Mouse (Mus musculus) embryonic facial prominence, embryonic 10.5 days (tissue): Measurements from ENCODE around the gene Nbr1. TPM values are rescaled to one million over a fixed set of nuclear protein-coding genes. Genes with fewer than 3 reads are reported as not detected.
A peak's percentile ranks its signal among the peaks of the same experiment; 100 is the strongest.
"Not testable (repeated sequence)": the region's sequence is repeated elsewhere in the genome, so short reads cannot be mapped to it uniquely, and the experiment has no call there.

Experiments
- DNase-seq: peaks from one replicate; pipeline ENCODE4 v3.0.0-alpha.2; 2017; ENCODE audit warnings: low spot score
- H3K27ac ChIP-seq: fragments of 300-500 bp; sonication (generic); replicated peaks from 2 replicates; pipeline ENCODE4 v1.5.1; 2016; ENCODE audit warnings: mild to moderate bottlenecking
- H3K27me3 ChIP-seq: fragments of 300-500 bp; sonication (generic); replicated peaks from 2 replicates; pipeline ENCODE4 v1.6.1; 2016; ENCODE audit warnings: low read depth, mild to moderate bottlenecking; ENCODE audit not compliant: poor library complexity, severe bottlenecking
- H3K36me3 ChIP-seq: fragments of 300-500 bp; sonication (generic); replicated peaks from 2 replicates; pipeline ENCODE4 v1.6.1; 2016; ENCODE audit warnings: mild to moderate bottlenecking, moderate library complexity
- H3K4me1 ChIP-seq: fragments of 300-500 bp; sonication (generic); 2 replicates; pipeline ENCODE4 v1.6.1; 2016
- H3K4me3 ChIP-seq: fragments of 300-500 bp; sonication (generic); 2 replicates; pipeline ENCODE4 v1.5.1; 2016; ENCODE audit warnings: mild to moderate bottlenecking, moderate library complexity
- H3K9me3 ChIP-seq: fragments of 300-500 bp; sonication (generic); 2 replicates; pipeline ENCODE4 v1.6.1; 2016; ENCODE audit warnings: mild to moderate bottlenecking
- WGBS: fragments of 180-500 bp; shearing (Covaris S2); methylation state at CpG from one replicate; pipeline ENCODE4 v1.1.7; 2016; 5-methylcytosine and 5-hydroxymethylcytosine counted together
- polyA plus RNA-seq: library from polyadenylated mRNA; unstranded; fragments of >200 nt; fragmentation: Nextera tagmentation; extraction: Ambion mirVana; gene quantifications from 2 replicates; pipeline ENCODE4 v1.2.1, GENCODE M21; 2016

The Nbr1 gene
- polyA plus RNA-seq, 1 experiment from 2014 or later: 70.0 TPM

DNA sequence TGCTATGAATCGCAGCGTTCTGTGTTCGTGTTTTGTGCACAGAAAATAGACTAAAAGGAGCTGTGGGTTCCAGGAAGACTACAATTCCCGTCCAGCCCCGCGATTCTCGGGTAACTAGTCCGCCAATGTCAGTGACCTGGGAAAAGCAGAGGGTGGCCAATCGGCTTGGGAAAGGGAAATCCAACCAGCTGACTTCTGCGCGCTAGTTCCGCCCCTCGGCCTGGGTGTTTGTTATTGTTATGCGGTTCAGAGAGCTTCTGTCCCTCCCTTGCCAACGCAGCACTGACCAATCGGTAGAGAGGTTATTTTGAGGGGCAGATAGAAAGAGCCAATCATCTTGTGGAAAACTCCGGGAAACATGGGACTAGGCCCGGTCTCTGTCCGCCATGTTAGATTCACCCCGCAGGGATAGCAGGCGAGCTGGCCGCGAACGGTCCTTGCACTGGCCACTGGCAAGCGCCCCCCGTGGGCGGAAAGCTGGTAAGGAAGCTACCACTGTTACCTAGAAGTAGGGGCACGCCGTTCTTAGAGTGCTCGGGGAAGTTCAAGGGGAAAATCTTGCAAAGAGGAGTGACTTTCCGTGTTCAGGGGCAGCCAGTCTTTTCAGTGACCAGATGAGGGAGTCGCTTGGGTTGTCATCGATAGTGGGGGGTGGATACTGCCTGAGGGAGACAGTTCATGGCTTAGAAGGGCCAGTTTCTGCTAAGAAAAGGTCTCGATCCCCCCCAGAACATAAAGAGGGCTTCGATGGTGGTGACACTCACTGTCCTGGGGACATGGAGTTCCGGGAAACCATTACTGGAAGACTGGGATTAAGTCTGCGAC, 739 bp downstream of the Nbr1 start:
- peak overlapping the region; percentile 98 for H3K27ac ChIP-seq
- H3K36me3 ChIP-seq: peaks cover 52% of the 10 kb centered on the region
- DNase-seq: peak; percentile 97
- no peaks in the 10 kb centered on the region for H3K27me3 ChIP-seq
- under 1% methylated on average over 37 of the region's 37 CpGs for WGBS
- H3K4me1 ChIP-seq: peaks cover 24% of the 10 kb centered on the region
- peak overlapping the region; percentile 86 for H3K4me3 ChIP-seq
- H3K9me3 ChIP-seq: no peaks in the 10 kb centered on the region

- peaks cover 24% of the 10 kb centered on the region for H3K4me1 ChIP-seq
- WGBS: 27% methylated on average over 8 of the region's 8 CpGs
- H3K27ac ChIP-seq: peak overlapping the region; percentile 98
- H3K36me3 ChIP-seq: peaks cover 52% of the 10 kb centered on the region
- no peaks in the 10 kb centered on the region for H3K27me3 ChIP-seq
- H3K9me3 ChIP-seq: no peaks in the 10 kb centered on the region
- no peak for DNase-seq
- peak overlapping the region; percentile 86 for H3K4me3 ChIP-seq
Measured at GRCm38 (mm10) chr11:101553354-101553930, 1.5 kb downstream of the Nbr1 start.

DNA sequence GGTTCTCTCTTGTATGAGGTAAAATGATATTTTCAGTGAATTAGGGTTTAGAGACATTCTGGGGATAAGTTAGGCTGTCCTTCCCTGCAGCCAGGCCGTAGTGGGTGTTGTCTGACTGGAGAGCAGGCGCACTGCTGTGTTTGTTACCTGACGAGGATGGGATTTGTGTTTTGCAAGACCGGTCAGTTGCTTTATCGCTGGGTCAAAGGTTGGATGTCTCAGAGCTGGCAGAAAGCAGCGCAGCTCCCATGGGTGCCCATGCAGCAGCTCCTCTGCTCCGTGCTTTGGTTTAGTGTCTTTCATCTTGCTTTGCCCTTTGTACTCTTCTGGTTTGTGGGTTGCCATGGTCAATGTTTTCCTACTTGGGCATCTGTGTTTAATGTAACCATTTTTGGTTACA, 4.6 kb downstream of the Nbr1 start:
- Histone ChIP-seq H3K36me3 (peaks cover 65% of the 10 kb centered on the region), H3K27ac (no peak overlapping the region), H3K9me3 (no peaks in the 10 kb centered on the region), H3K4me1 (peaks cover 12% of the 10 kb centered on the region), H3K4me3 (no peak overlapping the region), H3K27me3 (no peaks in the 10 kb centered on the region)
- no peak for DNase-seq
- 87% methylated on average over 7 of the region's 7 CpGs for WGBS

- no peak overlapping the region for H3K27ac ChIP-seq
- DNase-seq: no peak
- 89% methylated on average over 2 of the region's 2 CpGs for WGBS
- no peak overlapping the region for H3K4me3 ChIP-seq
- peaks cover 69% of the 10 kb centered on the region for H3K36me3 ChIP-seq
- H3K4me1 ChIP-seq: peaks cover 12% of the 10 kb centered on the region
- no peaks in the 10 kb centered on the region for H3K9me3 ChIP-seq
- H3K27me3 ChIP-seq: no peaks in the 10 kb centered on the region
Measured at GRCm38 (mm10) chr11:101556954-101557353, 5.0 kb downstream of the Nbr1 start.

DNA sequence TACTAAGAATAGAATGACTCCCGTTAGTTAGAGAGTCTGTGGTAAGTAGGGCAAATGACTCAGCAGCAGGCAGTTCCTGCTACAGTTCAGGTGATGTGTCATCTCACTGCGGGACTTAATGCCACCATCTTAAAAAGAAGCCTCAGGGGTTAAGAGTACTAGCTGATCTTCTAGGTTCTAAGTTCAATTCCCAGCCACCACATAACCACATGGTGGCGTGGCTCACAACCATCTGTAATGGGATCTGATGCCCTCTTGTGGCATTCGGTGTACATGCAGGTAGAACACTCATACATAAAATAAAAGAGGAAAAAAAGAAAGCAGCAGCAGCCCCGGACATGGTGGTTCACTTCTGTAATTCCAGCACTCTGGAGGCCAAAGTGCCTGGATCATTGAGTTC, 10.4 kb downstream of the Nbr1 start:
- H3K27ac ChIP-seq: no peak overlapping the region
- no peak overlapping the region for H3K4me3 ChIP-seq
- no peaks in the 10 kb centered on the region for H3K27me3 ChIP-seq
- no peaks in the 10 kb centered on the region for H3K9me3 ChIP-seq
- H3K4me1 ChIP-seq: no peaks in the 10 kb centered on the region
- DNase-seq: peak; percentile 53
- WGBS: 44% methylated on average over 5 of the region's 5 CpGs
- peaks cover 97% of the 10 kb centered on the region for H3K36me3 ChIP-seq

DNA sequence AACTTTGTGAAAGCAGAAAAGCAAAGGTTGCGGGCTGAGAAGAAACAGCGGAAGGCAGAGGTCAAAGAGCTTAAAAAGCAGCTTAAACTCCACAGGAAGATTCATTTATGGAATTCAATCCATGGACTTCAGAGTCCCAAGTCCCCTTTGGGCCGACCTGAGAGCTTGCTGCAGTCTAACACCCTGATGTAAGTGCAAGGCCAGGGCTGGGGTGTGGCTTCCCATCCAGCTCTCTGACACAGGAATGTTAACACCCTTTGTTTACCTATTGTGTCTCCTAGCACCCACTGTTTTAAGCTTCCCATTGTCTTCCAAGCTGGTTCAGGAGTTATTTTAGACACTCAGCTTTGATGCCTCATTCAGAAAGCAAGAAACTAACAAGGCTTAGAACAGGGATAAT, 16.5 kb downstream of the Nbr1 start:
- Histone ChIP-seq H3K27ac (no peak overlapping the region), H3K4me1 (no peaks in the 10 kb centered on the region), H3K9me3 (no peaks in the 10 kb centered on the region), H3K4me3 (no peak overlapping the region), H3K36me3 (peaks cover 98% of the 10 kb centered on the region), H3K27me3 (no peaks in the 10 kb centered on the region)
- WGBS: 91% methylated on average over 3 of the region's 3 CpGs
- no peak for DNase-seq

GRCm38 (mm10) chr11:101576116-101576515, 24.2 kb downstream of the Nbr1 start:
- WGBS: 70% methylated on average over 6 of the region's 6 CpGs
- H3K27me3 ChIP-seq: no peaks in the 10 kb centered on the region
- H3K27ac ChIP-seq: no peak overlapping the region
- no peak overlapping the region for H3K4me3 ChIP-seq
- H3K36me3 ChIP-seq: peaks cover 99% of the 10 kb centered on the region
- no peaks in the 10 kb centered on the region for H3K4me1 ChIP-seq
- H3K9me3 ChIP-seq: no peaks in the 10 kb centered on the region
- DNase-seq: no peak

GRCm38 (mm10) chr11:101581081-101581764, 29.3 kb downstream of the Nbr1 start:
- Histone ChIP-seq H3K36me3 (peaks cover 55% of the 10 kb centered on the region), H3K4me3 (no peak overlapping the region), H3K9me3 (no peaks in the 10 kb centered on the region), H3K27me3 (no peaks in the 10 kb centered on the region), H3K27ac (no peak overlapping the region), H3K4me1 (peaks cover 9% of the 10 kb centered on the region)
- 72% methylated on average over 6 of the region's 6 CpGs for WGBS
- no peak for DNase-seq

- Histone ChIP-seq H3K36me3 (peaks cover 45% of the 10 kb centered on the region), H3K27ac (0 out of 2 replicates have a peak within 1 kb of the TSS, but pooled peaks have one; percentile 16)
- 20% methylated on average over 31 of the region's 31 CpGs for WGBS
Measured at GRCm38 (mm10) chr11:101582054-101583035, 30.4 kb downstream of the Nbr1 start, which contains the start of gene Tmem106a. Gene Tmem106a, plus strand, starts transcription at chr11:101582242.

GRCm38 (mm10) chr11:101583205-101583604, 31.3 kb downstream of the Nbr1 start:
- WGBS: 88% methylated on average over 2 of the region's 2 CpGs
- Histone ChIP-seq H3K36me3 (peaks cover 36% of the 10 kb centered on the region), H3K4me1 (peaks cover 9% of the 10 kb centered on the region), H3K27me3 (no peaks in the 10 kb centered on the region), H3K4me3 (no peak overlapping the region), H3K9me3 (no peaks in the 10 kb centered on the region), H3K27ac (no peak overlapping the region)
- DNase-seq: no peak

More at GRCm38 (mm10) chr11:101582054-101583035, 30.4 kb downstream of the Nbr1 start, which contains the start of gene Tmem106a:
- peak; percentile 84 for DNase-seq
- no peaks in the 10 kb centered on the region for H3K9me3 ChIP-seq
- H3K4me1 ChIP-seq: peaks cover 9% of the 10 kb centered on the region
- no peaks in the 10 kb centered on the region for H3K27me3 ChIP-seq
- peak within 1 kb of the TSS; percentile 54 for H3K4me3 ChIP-seq

- 96% methylated on average over 1 of the region's 1 CpGs for WGBS
- H3K4me3 ChIP-seq, DNase-seq, H3K27me3 ChIP-seq, H3K4me1 ChIP-seq, H3K27ac ChIP-seq, H3K9me3 ChIP-seq: not testable (repeated sequence)
- H3K36me3 ChIP-seq: peaks cover 19% of the 10 kb centered on the region
Measured at GRCm38 (mm10) chr11:101585031-101585430, 33.1 kb downstream of the Nbr1 start.

GRCm38 (mm10) chr11:101585805-101586204, 33.9 kb downstream of the Nbr1 start:
- WGBS: 80% methylated on average over 4 of the region's 4 CpGs
- peaks cover 11% of the 10 kb centered on the region for H3K36me3 ChIP-seq
- no peak overlapping the region for H3K27ac ChIP-seq
- no peaks in the 10 kb centered on the region for H3K9me3 ChIP-seq
- H3K4me3 ChIP-seq: no peak overlapping the region
- no peak for DNase-seq
- H3K27me3 ChIP-seq: no peaks in the 10 kb centered on the region
- H3K4me1 ChIP-seq: peaks cover 9% of the 10 kb centered on the region
